Mouse (Mus musculus) MEL (cell line): ENCODE data around the gene Shisa9. TPM values are rescaled to one million over a fixed set of nuclear protein-coding genes. Genes with fewer than 3 reads are reported as not detected.

ENCODE experiments used
- DNase-seq: peaks from one replicate; pipeline ENCODE4 v3.0.0; 2011; ENCODE audit warnings: low read depth, low spot score
- H3K27ac ChIP-seq: 2 replicates; pipeline ENCODE4 v1.5.1; 2012; ENCODE audit warnings: low read depth, mild to moderate bottlenecking, control low read depth, low read length, moderate library complexity; ENCODE audit not compliant: control insufficient read depth
- H3K27me3 ChIP-seq, 2 experiments: fragments of 150-350 bp in 1 of 2; sonication (generic) in 1 of 2; 2 replicates each; pipeline ENCODE4 v1.6.1; 2012; ENCODE audit warnings: low read length in 2 of 2, mild to moderate bottlenecking in 2 of 2, improper control_type of control experiment in 1 of 2, moderate library complexity in 1 of 2; ENCODE audit not compliant: insufficient read depth in 2 of 2, control insufficient read depth in 1 of 2
- H3K36me3 ChIP-seq, 2 experiments: 2 replicates each; pipeline ENCODE4 v1.6.1; 2012 to 2014; ENCODE audit warnings: low read length in 2 of 2, improper control_type of control experiment in 1 of 2, inconsistent platforms in 1 of 2, mild to moderate bottlenecking in 1 of 2; ENCODE audit not compliant: insufficient read depth in 2 of 2, control insufficient read depth in 1 of 2
- H3K4me1 ChIP-seq, 2 experiments: fragments of 150-350 bp in 1 of 2; sonication (generic) in 1 of 2; 2 replicates each; pipeline ENCODE4 v1.6.1; 2012; ENCODE audit warnings: low read length in 2 of 2, improper control_type of control experiment in 1 of 2, mild to moderate bottlenecking in 1 of 2; ENCODE audit not compliant: insufficient read depth in 2 of 2, control insufficient read depth in 1 of 2
- H3K4me3 ChIP-seq, 2 experiments: fragments of 150-350 bp in 1 of 2; sonication (generic) in 1 of 2; 2 replicates each; pipeline ENCODE4 v1.5.1; 2012; ENCODE audit warnings: low read depth in 2 of 2, low read length in 2 of 2, mild to moderate bottlenecking in 2 of 2, moderate library complexity in 2 of 2, control low read depth in 1 of 2, improper control_type of control experiment in 1 of 2; ENCODE audit not compliant: control insufficient read depth in 1 of 2, insufficient read depth in 1 of 2
- H3K79me2 ChIP-seq: 2 replicates; pipeline ENCODE4 v1.6.1; 2012; ENCODE audit warnings: mild to moderate bottlenecking, low read length, moderate library complexity; ENCODE audit not compliant: control insufficient read depth, poor library complexity, insufficient read depth
- H3K9ac ChIP-seq: 2 replicates; pipeline ENCODE4 v1.6.1; 2012; ENCODE audit warnings: low read depth, mild to moderate bottlenecking, control low read depth, low read length, moderate library complexity; ENCODE audit not compliant: control insufficient read depth, poor library complexity, severe bottlenecking
- H3K9me3 ChIP-seq: fragments of 150-350 bp; sonication (generic); replicated peaks from 2 replicates; pipeline ENCODE4 v1.6.1; 2012; ENCODE audit warnings: mild to moderate bottlenecking, low read length, improper control_type of control experiment, moderate library complexity; ENCODE audit not compliant: insufficient read depth
- CHD1 ChIP-seq: IDR thresholded peaks from 2 replicates; pipeline ENCODE4 v1.6.1; 2012; ENCODE audit warnings: low read depth, mild to moderate bottlenecking, inconsistent platforms, low read length, improper control_type of control experiment
- CHD2 ChIP-seq: IDR thresholded peaks from 2 replicates; pipeline ENCODE4 v1.6.1; 2011; ENCODE audit warnings: low read length, improper control_type of control experiment
- CTCF ChIP-seq, 3 experiments: IDR thresholded peaks in 2 of 3; conservative IDR thresholded peaks in 1 of 3; 2 replicates each; pipeline ENCODE4 v1.5.1; 2011 to 2012; ENCODE audit warnings: low read length in 3 of 3, low read depth in 2 of 3, mild to moderate bottlenecking in 2 of 3, improper control_type of control experiment in 1 of 3, inconsistent platforms in 1 of 3, mixed read lengths in 1 of 3, moderate library complexity in 1 of 3; ENCODE audit not compliant: control insufficient read depth in 1 of 3, insufficient read depth in 1 of 3, poor library complexity in 1 of 3, severe bottlenecking in 1 of 3
- EP300 ChIP-seq, 2 experiments: IDR thresholded peaks; 2 replicates each; pipeline ENCODE4 v1.6.1; 2011; ENCODE audit warnings: improper control_type of control experiment in 2 of 2, low read length in 2 of 2, low read depth in 1 of 2, mild to moderate bottlenecking in 1 of 2
- GABPA ChIP-seq: IDR thresholded peaks from 2 replicates; pipeline ENCODE4 v1.6.1; 2012; ENCODE audit warnings: low read depth, mild to moderate bottlenecking, inconsistent platforms, low read length, improper control_type of control experiment, moderate library complexity
- GATA1 ChIP-seq: IDR thresholded peaks from 2 replicates; pipeline ENCODE4 v1.6.1; 2011; ENCODE audit warnings: low read depth, low read length, improper control_type of control experiment
- MAFK ChIP-seq: IDR thresholded peaks from 2 replicates; pipeline ENCODE4 v1.6.1; 2011; ENCODE audit warnings: low read depth, mild to moderate bottlenecking, low read length, improper control_type of control experiment, borderline replicate concordance
- MAX ChIP-seq: IDR thresholded peaks from 2 replicates; pipeline ENCODE4 v1.6.1; 2011; ENCODE audit warnings: low read length, improper control_type of control experiment
- MAZ ChIP-seq: IDR thresholded peaks from 2 replicates; pipeline ENCODE4 v1.6.1; 2012; ENCODE audit warnings: low read depth, mild to moderate bottlenecking, inconsistent platforms, low read length, improper control_type of control experiment
- MYB ChIP-seq: IDR thresholded peaks from 2 replicates; pipeline ENCODE4 v1.6.1; 2011; ENCODE audit warnings: mild to moderate bottlenecking, low read depth, low read length, improper control_type of control experiment
- MYC ChIP-seq: IDR thresholded peaks from 2 replicates; pipeline ENCODE4 v1.6.1; 2011; ENCODE audit warnings: low read depth, mild to moderate bottlenecking, low read length, improper control_type of control experiment, moderate library complexity
- NELFE ChIP-seq: IDR thresholded peaks from 2 replicates; pipeline ENCODE4 v1.6.1; 2011; ENCODE audit warnings: low read depth, low read length, improper control_type of control experiment
- POLR2A ChIP-seq, 2 experiments: IDR thresholded peaks; 2 replicates each; pipeline ENCODE4 v1.6.1; 2011 to 2012; ENCODE audit warnings: low read length in 2 of 2, mild to moderate bottlenecking in 2 of 2, control low read depth in 1 of 2, improper control_type of control experiment in 1 of 2, low read depth in 1 of 2, moderate library complexity in 1 of 2; ENCODE audit not compliant: control insufficient read depth in 1 of 2, insufficient read depth in 1 of 2, poor library complexity in 1 of 2
- RAD21 ChIP-seq: IDR thresholded peaks from 2 replicates; pipeline ENCODE4 v1.6.1; 2011; ENCODE audit warnings: mild to moderate bottlenecking, low read depth, low read length, improper control_type of control experiment
- SMC3 ChIP-seq: IDR thresholded peaks from 2 replicates; pipeline ENCODE4 v1.6.1; 2011; ENCODE audit warnings: low read depth, low read length, improper control_type of control experiment
- TBP ChIP-seq: IDR thresholded peaks from 2 replicates; pipeline ENCODE4 v1.8.0; 2011; ENCODE audit warnings: low read depth, low read length, improper control_type of control experiment
- UBTF ChIP-seq: IDR thresholded peaks from 2 replicates; pipeline ENCODE4 v1.6.1; 2012; ENCODE audit warnings: low read depth, mild to moderate bottlenecking, inconsistent platforms, low read length, improper control_type of control experiment, moderate library complexity, borderline replicate concordance; ENCODE audit not compliant: insufficient read depth
- USF1 ChIP-seq: IDR thresholded peaks from 2 replicates; pipeline ENCODE4 v1.6.1; 2014; ENCODE audit warnings: low read depth, mild to moderate bottlenecking, inconsistent platforms, low read length, improper control_type of control experiment, moderate library complexity
- ZC3H11A ChIP-seq: IDR thresholded peaks from 2 replicates; pipeline ENCODE4 v1.6.1; 2012; ENCODE audit warnings: low read depth, mild to moderate bottlenecking, inconsistent platforms, low read length, improper control_type of control experiment
- ZMIZ1 ChIP-seq: IDR thresholded peaks from 2 replicates; pipeline ENCODE4 v1.6.1; 2012; ENCODE audit warnings: low read depth, mild to moderate bottlenecking, inconsistent platforms, low read length, improper control_type of control experiment, moderate library complexity
- ZNF384 ChIP-seq: IDR thresholded peaks from 2 replicates; pipeline ENCODE4 v1.6.1; 2012; ENCODE audit warnings: low read depth, mild to moderate bottlenecking, inconsistent platforms, low read length, improper control_type of control experiment
- polyA plus RNA-seq, 2 experiments: library from polyadenylated mRNA; stranded (reverse) in 1 of 2; unstranded in 1 of 2; fragments of >175 nt in 1 of 2; fragments of >200 nt in 1 of 2; gene quantifications; 2 replicates each; pipeline versions ENCODE4 v1.2.1 to v1.2.4; 2012; ENCODE audit warnings: low replicate concordance in 2 of 2, low read depth in 1 of 2; ENCODE audit not compliant: insufficient read length in 2 of 2, insufficient read depth in 1 of 2, missing spikeins in 1 of 2
- total RNA-seq: library from RNA; depleted of rRNA; stranded (reverse); fragments of 300-350 nt; gene quantifications from 2 replicates; pipeline ENCODE4 v1.2.3, GENCODE M21; 2012

The Shisa9 gene
- total and polyA plus RNA-seq, 3 experiments = not detected

GRCm38 (mm10) chr16:12217289-12218150 is 233.6 kb downstream of the Shisa9 start:
- Histone ChIP-seq H3K4me3 (no peak overlapping the region), H3K27me3 (no peaks in the 10 kb centered on the region), H3K36me3 (no peaks in the 10 kb centered on the region), H3K27ac (no peak overlapping the region), H3K79me2 (no peaks in the 10 kb centered on the region), H3K9ac (no peak overlapping the region), H3K9me3 (no peaks in the 10 kb centered on the region), H3K4me1 (no peaks in the 10 kb centered on the region)
- TF ChIP-seq POLR2A (IDR thresholded peaks at IDR 0.05; ENCODE audit: control insufficient read depth in 1 of 2, insufficient read depth in 1 of 2, low read depth in 1 of 2, low read length in 2 of 2, poor library complexity in 1 of 2) = no peak
- TF ChIP-seq MAX = no peak
- no peak for TF ChIP-seq CHD1
- no peak for TF ChIP-seq NELFE
- TF ChIP-seq EP300 (IDR thresholded peaks at IDR 0.05; ENCODE audit: low read depth in 1 of 2, low read length in 2 of 2) = no peak
- TF ChIP-seq RAD21 = no peak
- TF ChIP-seq MYB = no peak
- TF ChIP-seq USF1 = no peak
- no peak for TF ChIP-seq TBP
- no peak for TF ChIP-seq GABPA
- DNase-seq = no peak

- no peak for TF ChIP-seq ZC3H11A
- no peak for TF ChIP-seq MYB
- no peak for TF ChIP-seq UBTF
- TF ChIP-seq SMC3 = no peak
- TF ChIP-seq NELFE = no peak
- no peak for TF ChIP-seq MAZ
- TF ChIP-seq CTCF (IDR thresholded peaks at IDR 0.05 in 2 of 3, conservative IDR thresholded peaks at IDR 0.05 in 1 of 3; ENCODE audit: control insufficient read depth in 1 of 3, insufficient read depth in 1 of 3, low read depth in 2 of 3, low read length in 3 of 3, poor library complexity in 1 of 3, severe bottlenecking in 1 of 3) = no peak
- no peak for TF ChIP-seq USF1
- TF ChIP-seq GATA1 = no peak
- TF ChIP-seq MAFK = no peak
- no peak for TF ChIP-seq ZMIZ1
- no peak for TF ChIP-seq ZNF384
- TF ChIP-seq CHD2 = no peak
- no peak for TF ChIP-seq MYC
- no peak for TF ChIP-seq MAX
- no peaks in the 10 kb centered on the region for H3K79me2 ChIP-seq
Measured at GRCm38 (mm10) chr16:12218151-12218532, 234.2 kb downstream of the Shisa9 start.

More at GRCm38 (mm10) chr16:12218151-12218532, 234.2 kb downstream of the Shisa9 start:
- no peak overlapping the region for H3K4me3 ChIP-seq
- no peaks in the 10 kb centered on the region for H3K4me1 ChIP-seq
- no peaks in the 10 kb centered on the region for H3K27me3 ChIP-seq
- H3K9me3 ChIP-seq = no peaks in the 10 kb centered on the region
- no peaks in the 10 kb centered on the region for H3K36me3 ChIP-seq
- no peak overlapping the region for H3K9ac ChIP-seq
- no peak for DNase-seq
- no peak overlapping the region for H3K27ac ChIP-seq
